Mouse (Mus musculus) forebrain, embryonic 16.5 days (tissue): ENCODE data around the gene Ldhd. TPM values are rescaled to one million over a fixed set of nuclear protein-coding genes. Genes with fewer than 3 reads are reported as not detected.

ENCODE experiments used
- ATAC-seq: fragments of 200-750 bp; cut with Nextera tagmentation; 2 replicates; pipeline ENCODE4 v1.8.0; 2017; ENCODE audit warnings: mild to moderate bottlenecking, moderate library complexity
- H3K27ac ChIP-seq: fragments of 300-500 bp; sonication (generic); 2 replicates; pipeline ENCODE4 v1.5.1; 2014; ENCODE audit warnings: low read length, control low read depth
- H3K27me3 ChIP-seq: fragments of 300-500 bp; sonication (generic); replicated peaks from 2 replicates; pipeline ENCODE4 v1.6.1; 2014; ENCODE audit warnings: low read length; ENCODE audit not compliant: control insufficient read depth, insufficient read depth
- H3K36me3 ChIP-seq: fragments of 300-500 bp; sonication (generic); 2 replicates; pipeline ENCODE4 v1.6.1; 2014; ENCODE audit not compliant: control insufficient read depth, insufficient read depth
- H3K4me1 ChIP-seq: fragments of 300-500 bp; sonication (generic); replicated peaks from 2 replicates; pipeline ENCODE4 v1.6.1; 2014; ENCODE audit warnings: low read length; ENCODE audit not compliant: control insufficient read depth, insufficient read depth
- H3K4me2 ChIP-seq: fragments of 300-500 bp; sonication (generic); 2 replicates; pipeline ENCODE4 v1.6.1; 2014; ENCODE audit warnings: mild to moderate bottlenecking, low read length, control low read depth
- H3K4me3 ChIP-seq: fragments of 300-500 bp; sonication (generic); replicated peaks from 2 replicates; pipeline ENCODE4 v1.5.1; 2014; ENCODE audit warnings: mild to moderate bottlenecking, low read length, control low read depth
- H3K9ac ChIP-seq: fragments of 300-500 bp; sonication (generic); replicated peaks from 2 replicates; pipeline ENCODE4 v1.6.1; 2014; ENCODE audit warnings: low read depth, low read length, control low read depth
- H3K9me3 ChIP-seq: fragments of 300-500 bp; sonication (generic); 2 replicates; pipeline ENCODE4 v1.6.1; 2016; ENCODE audit warnings: low read length; ENCODE audit not compliant: control insufficient read depth
- WGBS: fragments of 180-500 bp; shearing (Covaris S2); extraction: QIAGEN DNeasy Blood & Tissue Kit; methylation state at CpG from one replicate; pipeline ENCODE4 v1.1.7; 2014; 5-methylcytosine and 5-hydroxymethylcytosine counted together
- polyA plus RNA-seq: library from polyadenylated mRNA; unstranded; fragments of >200 nt; fragmentation: Nextera tagmentation; extraction: Ambion mirVana; gene quantifications from 2 replicates; pipeline ENCODE4 v1.2.1, GENCODE M21; 2015

The Ldhd gene
- polyA plus RNA-seq, 1 experiment from 2014 or later: 0.71 TPM

- no peak overlapping the region for H3K9ac ChIP-seq
- no peak overlapping the region for H3K4me3 ChIP-seq
- no peaks in the 10 kb centered on the region for H3K36me3 ChIP-seq
- ATAC-seq: no peak
- no peaks in the 10 kb centered on the region for H3K9me3 ChIP-seq
- no peak overlapping the region for H3K4me2 ChIP-seq
- H3K27me3 ChIP-seq: no peaks in the 10 kb centered on the region
- peaks cover 8% of the 10 kb centered on the region; the same call in 1 of the 2 replicates for H3K4me1 ChIP-seq
- 93% methylated on average over 9 of the region's 9 CpGs for WGBS
- no peak overlapping the region for H3K27ac ChIP-seq
These were observed 23.2 kb downstream of the Ldhd start for GRCm38 (mm10) chr8:111606961-111607360.

GRCm38 (mm10) chr8:111604986-111605385, 25.2 kb downstream of the Ldhd start:
- H3K4me3 ChIP-seq: no peak overlapping the region
- peaks cover 8% of the 10 kb centered on the region; the same call in 1 of the 2 replicates for H3K4me1 ChIP-seq
- no peak overlapping the region for H3K27ac ChIP-seq
- H3K9me3 ChIP-seq: no peaks in the 10 kb centered on the region
- no peak overlapping the region for H3K4me2 ChIP-seq
- no peaks in the 10 kb centered on the region for H3K27me3 ChIP-seq
- 98% methylated on average over 2 of the region's 2 CpGs for WGBS
- H3K9ac ChIP-seq: no peak overlapping the region
- ATAC-seq: no peak
- no peaks in the 10 kb centered on the region for H3K36me3 ChIP-seq

- Histone ChIP-seq H3K27ac (no peak overlapping the region), H3K9me3 (no peaks in the 10 kb centered on the region), H3K36me3 (no peaks in the 10 kb centered on the region), H3K4me2 (no peak overlapping the region), H3K27me3 (no peaks in the 10 kb centered on the region), H3K4me3 (no peak overlapping the region), H3K9ac (no peak overlapping the region), H3K4me1 (peaks cover 8% of the 10 kb centered on the region; the same call in 1 of the 2 replicates)
- 76% methylated on average over 4 of the region's 4 CpGs for WGBS
- peak; percentile 43; the same call in 1 of the 2 replicates for ATAC-seq
These were observed 28.1 kb downstream of the Ldhd start for GRCm38 (mm10) chr8:111602050-111602449.

GRCm38 (mm10) chr8:111599707-111600444, 30.3 kb downstream of the Ldhd start:
- Histone ChIP-seq H3K36me3 (no peaks in the 10 kb centered on the region), H3K9ac (no peak overlapping the region), H3K4me1 (peaks cover 14% of the 10 kb centered on the region), H3K27me3 (no peaks in the 10 kb centered on the region), H3K9me3 (no peaks in the 10 kb centered on the region), H3K4me3 (no peak overlapping the region), H3K4me2 (no peak overlapping the region), H3K27ac (no peak overlapping the region)
- WGBS: 87% methylated on average over 9 of the region's 9 CpGs
- ATAC-seq: no peak

- H3K27ac ChIP-seq: no peak overlapping the region
These were observed 32.9 kb downstream of the Ldhd start for GRCm38 (mm10) chr8:111597310-111597709.

GRCm38 (mm10) chr8:111596485-111596821, 33.7 kb downstream of the Ldhd start:
- no peak overlapping the region for H3K27ac ChIP-seq
- H3K4me3 ChIP-seq: no peak overlapping the region
- H3K9ac ChIP-seq: no peak overlapping the region
- no peaks in the 10 kb centered on the region for H3K36me3 ChIP-seq
- no peak overlapping the region for H3K4me2 ChIP-seq
- no peaks in the 10 kb centered on the region for H3K9me3 ChIP-seq
- no peaks in the 10 kb centered on the region for H3K27me3 ChIP-seq
- no peak for ATAC-seq
- peaks cover 11% of the 10 kb centered on the region for H3K4me1 ChIP-seq
- WGBS: 69% methylated on average over 3 of the region's 3 CpGs

More at GRCm38 (mm10) chr8:111597310-111597709, 32.9 kb downstream of the Ldhd start:
- no peak overlapping the region for H3K4me3 ChIP-seq
- no peak overlapping the region for H3K9ac ChIP-seq
- ATAC-seq: no peak
- H3K36me3 ChIP-seq: no peaks in the 10 kb centered on the region
- H3K9me3 ChIP-seq: no peaks in the 10 kb centered on the region
- 70% methylated on average over 1 of the region's 1 CpGs for WGBS
- H3K27me3 ChIP-seq: no peaks in the 10 kb centered on the region
- no peak overlapping the region for H3K4me2 ChIP-seq
- peaks cover 10% of the 10 kb centered on the region for H3K4me1 ChIP-seq

- H3K4me1 ChIP-seq: peaks cover 11% of the 10 kb centered on the region
- H3K27me3 ChIP-seq: no peaks in the 10 kb centered on the region
- H3K9ac ChIP-seq: no peak overlapping the region
- no peak overlapping the region for H3K27ac ChIP-seq
- H3K4me2 ChIP-seq: no peak overlapping the region
- H3K4me3 ChIP-seq: no peak overlapping the region
- 0 out of 2 replicates have a peak, but pooled peaks have one; percentile 10 for ATAC-seq
- 86% methylated on average over 15 of the region's 15 CpGs for WGBS
- no peaks in the 10 kb centered on the region for H3K36me3 ChIP-seq
- no peaks in the 10 kb centered on the region for H3K9me3 ChIP-seq
These were observed 34.3 kb downstream of the Ldhd start for GRCm38 (mm10) chr8:111595712-111596484.

GRCm38 (mm10) chr8:111594951-111595350, 35.2 kb downstream of the Ldhd start:
- no peaks in the 10 kb centered on the region for H3K36me3 ChIP-seq
- ATAC-seq: no peak
- no peak overlapping the region for H3K9ac ChIP-seq
- no peak overlapping the region for H3K4me2 ChIP-seq
- H3K4me3 ChIP-seq: no peak overlapping the region
- H3K27me3 ChIP-seq: no peaks in the 10 kb centered on the region
- WGBS: 73% methylated on average over 2 of the region's 2 CpGs
- H3K27ac ChIP-seq: no peak overlapping the region
- peaks cover 11% of the 10 kb centered on the region for H3K4me1 ChIP-seq
- H3K9me3 ChIP-seq: no peaks in the 10 kb centered on the region

GRCm38 (mm10) chr8:111594044-111594840, 35.9 kb downstream of the Ldhd start:
- no peak for ATAC-seq
- H3K36me3 ChIP-seq: no peaks in the 10 kb centered on the region
- no peaks in the 10 kb centered on the region for H3K9me3 ChIP-seq
- no peak overlapping the region for H3K9ac ChIP-seq
- no peak overlapping the region for H3K4me3 ChIP-seq
- H3K4me2 ChIP-seq: no peak overlapping the region
- H3K27me3 ChIP-seq: no peaks in the 10 kb centered on the region
- H3K4me1 ChIP-seq: peaks cover 11% of the 10 kb centered on the region
- 86% methylated on average over 3 of the region's 3 CpGs for WGBS
- H3K27ac ChIP-seq: no peak overlapping the region
